Mouse (Mus musculus) cortical plate, adult 2 months (tissue): Measurements from ENCODE around the gene Ermn.

Experiments
- CTCF ChIP-seq: fragments of 200-500 bp; IDR thresholded peaks from 2 replicates; pipeline ENCODE4 v1.5.1; 2011; ENCODE audit warnings: mild to moderate bottlenecking, control low read depth, low read length; ENCODE audit not compliant: insufficient read depth; ENCODE audit errors: extremely low read depth
- POLR2A ChIP-seq: fragments of 200-500 bp; IDR thresholded peaks from 2 replicates; pipeline ENCODE4 v1.6.1; 2011; ENCODE audit warnings: mild to moderate bottlenecking, low read length, control low read depth; ENCODE audit not compliant: insufficient read depth; ENCODE audit errors: extremely low read depth

- peak; percentile 33; the same call in 1 of the 2 replicates for TF ChIP-seq CTCF
- TF ChIP-seq POLR2A, result no peak
Measured at GRCm38 (mm10) chr2:58029404-58029803, 23.3 kb downstream of the Ermn start.
